Mouse (Mus musculus) cerebellum, adult 18-20 months (tissue): Measurements from ENCODE around the gene Ciao2b.

Source experiments
- DNase-seq, 2 experiments: peaks; one replicate each; pipeline ENCODE4 v3.0.0; 2021

Gene Ciao2b

DNA sequence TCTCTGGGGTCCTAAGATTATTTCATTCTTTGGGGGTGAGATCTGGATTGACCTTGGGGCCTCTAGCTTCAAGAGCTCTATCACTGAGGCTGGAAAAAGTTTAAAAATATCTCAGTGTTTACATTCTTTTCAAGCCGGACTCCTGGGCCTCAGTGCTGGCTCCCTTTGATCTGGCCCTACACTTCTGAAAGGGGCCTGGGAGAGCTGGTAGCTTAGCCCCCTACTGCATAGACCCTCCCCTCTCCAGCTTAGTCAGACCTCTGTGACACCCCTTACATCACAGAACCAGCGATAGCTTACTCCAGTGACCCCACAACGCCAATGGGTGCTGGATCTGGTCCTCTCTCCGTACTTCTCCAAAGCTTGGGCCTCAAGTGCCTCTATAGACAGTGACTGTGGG lies 30.2 kb downstream of the Ciao2b start:
- DNase-seq: no peak

DNA sequence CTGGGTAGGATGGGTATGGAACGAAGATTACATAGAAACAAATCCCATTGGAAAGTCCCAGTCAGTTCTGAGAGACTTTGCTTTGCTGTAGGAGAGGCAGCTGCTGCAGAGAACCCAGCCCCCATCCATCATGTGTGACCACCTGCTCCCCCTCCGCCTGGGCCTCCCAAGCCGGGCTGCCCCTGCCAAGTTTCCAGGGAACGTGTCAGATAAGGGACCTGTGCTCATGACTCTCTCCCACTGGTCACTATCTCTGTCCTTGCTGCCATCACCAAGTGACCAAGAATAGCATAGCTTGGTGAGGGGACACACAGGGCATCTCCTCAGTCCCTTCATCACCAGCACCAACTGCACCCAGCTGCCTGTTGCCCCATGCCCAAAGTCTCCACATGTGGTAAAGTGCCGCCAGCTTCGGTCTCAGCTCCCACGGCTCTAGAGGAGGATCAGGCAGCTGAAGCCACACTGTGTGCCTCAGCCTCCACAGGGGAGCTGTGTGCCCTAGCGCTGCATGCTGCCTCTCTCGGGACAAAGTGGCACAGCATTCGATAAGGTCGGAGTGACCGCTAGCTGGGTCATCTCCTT lies 31.5 kb downstream of the Ciao2b start:
- no peak for DNase-seq

DNA sequence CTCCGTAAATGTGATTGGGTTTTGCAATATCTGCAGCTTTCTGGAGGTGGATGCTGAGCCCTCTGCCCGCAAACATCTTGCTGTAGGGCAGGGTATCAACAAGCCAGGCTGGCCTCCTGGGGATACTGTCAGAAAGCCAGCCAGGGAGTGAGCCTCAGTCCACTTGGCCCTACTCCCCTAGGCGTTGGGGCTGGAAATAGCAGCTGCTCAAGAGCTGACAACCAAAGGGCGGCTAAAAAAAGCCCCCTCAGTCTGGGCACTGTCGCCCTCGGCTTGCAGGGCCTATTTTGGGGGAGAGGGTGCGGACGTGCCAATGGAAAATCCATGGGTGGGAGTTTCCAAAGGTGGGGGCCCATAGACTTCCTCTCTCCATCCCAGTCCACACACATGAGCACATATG lies 32.5 kb downstream of the Ciao2b start:
- DNase-seq: no peak

DNA sequence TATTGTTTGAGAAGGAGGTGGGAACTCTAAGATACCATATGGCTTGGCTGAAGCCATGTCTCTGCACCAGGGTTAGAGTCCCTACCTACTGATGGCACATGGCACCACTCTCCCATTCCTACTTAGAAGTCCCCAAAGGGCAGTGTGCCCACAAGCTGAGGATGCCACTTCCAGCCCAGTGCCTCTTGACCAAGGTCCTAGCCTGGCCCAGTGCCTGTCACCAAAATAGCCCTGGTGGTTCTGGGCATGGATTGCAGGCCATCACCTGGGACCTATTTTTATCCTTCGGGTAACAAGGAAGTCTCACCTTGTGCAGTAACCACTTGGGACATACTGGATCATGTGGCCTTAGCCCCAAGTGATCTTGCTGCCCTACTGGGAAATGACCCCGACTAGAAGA lies 33.8 kb downstream of the Ciao2b start:
- DNase-seq: peak; percentile 37 to 44

DNA sequence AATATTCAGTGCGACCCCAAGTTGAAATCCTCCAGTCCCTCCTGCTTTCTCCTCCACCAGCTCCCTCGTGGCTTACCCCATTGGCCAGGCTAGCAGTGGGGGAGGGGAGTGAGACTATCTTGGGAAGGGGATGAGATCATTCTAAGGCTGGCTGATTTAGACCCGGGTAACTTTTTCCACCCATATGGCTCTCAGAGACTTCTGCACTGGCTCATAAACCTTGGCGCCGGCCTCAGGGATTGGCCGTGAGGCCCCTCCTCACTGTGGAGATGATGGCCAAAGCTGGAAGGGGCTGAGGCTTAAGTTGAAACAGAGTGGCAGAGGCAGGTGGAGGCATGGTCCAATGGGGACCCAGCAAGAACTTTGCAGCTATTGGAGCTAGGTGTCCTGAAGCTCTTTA lies 35.4 kb downstream of the Ciao2b start:
- DNase-seq: no peak

DNA sequence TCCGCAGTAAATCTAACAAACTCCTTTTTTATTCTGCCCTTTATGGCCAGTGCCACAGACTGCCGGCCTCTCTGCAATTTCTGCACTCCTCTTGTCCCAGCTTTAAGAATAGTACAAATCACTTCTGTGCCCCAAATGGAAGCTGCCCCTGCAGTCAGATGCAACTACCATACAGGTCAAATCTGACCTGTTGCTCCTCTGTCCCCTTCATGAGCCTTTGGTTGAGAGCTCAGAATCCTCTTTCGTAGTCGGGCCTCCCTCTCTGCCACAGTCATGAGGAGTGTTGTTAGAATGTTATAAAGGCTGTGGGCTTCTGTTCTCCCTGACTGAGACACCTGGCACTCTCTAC lies 38.5 kb downstream of the Ciao2b start:
- DNase-seq: no peak

DNA sequence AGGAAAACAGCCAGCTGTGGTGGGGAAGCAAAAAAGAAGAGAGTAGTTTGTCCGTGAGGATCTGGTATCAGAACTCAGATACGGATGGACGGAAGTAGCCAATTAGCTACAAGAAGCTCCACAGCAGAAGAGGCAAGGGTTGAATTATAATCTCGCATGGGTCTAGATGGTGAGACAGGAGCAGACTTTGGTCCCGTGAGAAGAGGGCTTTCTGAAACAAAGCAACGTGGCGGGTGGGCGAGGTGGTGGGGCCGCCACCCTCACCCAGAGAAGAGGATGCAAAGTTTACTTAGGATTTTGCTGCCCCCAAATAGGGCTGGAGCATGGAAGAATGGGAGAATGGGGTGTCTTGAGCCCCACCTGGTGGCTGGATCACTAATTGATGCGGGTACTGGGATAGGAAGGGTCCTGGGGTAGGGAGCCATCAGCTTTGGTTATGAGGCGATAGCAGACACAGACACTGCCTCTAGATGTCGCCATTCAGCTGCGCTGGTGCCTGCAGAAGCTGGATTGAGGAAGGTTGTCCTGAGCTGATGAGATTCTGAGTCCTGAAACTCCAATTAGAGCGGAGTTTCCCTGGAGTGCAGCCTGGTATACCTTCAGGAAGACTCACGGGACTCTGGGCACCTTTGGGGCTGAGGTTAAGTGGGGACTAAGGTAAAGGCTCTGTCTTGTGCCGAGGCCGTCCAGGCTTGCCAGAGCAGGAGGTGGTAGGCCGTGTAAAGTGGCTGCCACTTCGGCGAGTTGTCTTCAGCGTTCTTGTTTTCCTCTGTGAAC lies 39.1 kb downstream of the Ciao2b start:
- DNase-seq: peak; percentile 75 to 80

DNA sequence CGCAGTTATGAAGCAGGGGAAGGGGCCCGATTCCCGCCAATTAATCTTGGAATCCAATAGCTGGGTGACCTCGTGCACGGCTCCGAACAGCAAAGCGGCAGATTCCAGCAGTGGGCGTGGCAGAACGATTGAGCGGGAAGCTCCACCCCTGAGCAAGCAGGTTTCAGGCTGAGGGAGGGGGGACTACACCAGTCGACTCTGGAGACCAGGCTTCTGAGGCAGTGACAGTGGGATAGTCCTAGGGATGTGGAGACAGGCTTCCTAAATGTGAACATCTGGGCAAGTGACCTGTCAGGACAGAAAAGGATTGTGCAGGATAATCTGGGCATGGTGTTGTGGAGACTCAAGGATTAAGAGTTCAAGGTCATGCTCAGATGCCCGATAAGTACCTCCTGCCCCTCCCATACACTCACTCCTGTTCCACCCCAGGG lies 39.8 kb downstream of the Ciao2b start:
- DNase-seq: peak in 1 of 2 experiments; percentile 9

DNA sequence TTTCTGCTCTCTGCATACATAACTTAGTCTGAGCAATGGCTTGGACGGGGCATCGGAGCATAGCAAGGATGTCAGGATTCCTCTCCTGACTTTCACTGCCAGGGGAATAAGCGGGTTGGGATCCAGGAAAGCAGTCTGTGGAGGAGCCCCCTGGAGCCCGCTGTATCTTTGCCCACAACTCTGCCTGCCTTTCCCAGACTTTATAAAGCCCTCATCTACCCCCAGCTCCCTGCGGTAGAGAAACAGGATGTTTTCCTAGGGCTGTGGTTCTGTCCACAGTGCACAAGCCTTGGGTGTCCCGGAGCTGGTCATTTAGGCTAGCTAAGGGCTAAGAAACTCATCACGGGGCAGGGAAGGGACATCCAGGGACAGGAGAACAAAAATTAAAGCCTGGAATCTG lies 40.4 kb downstream of the Ciao2b start:
- DNase-seq: no peak

DNA sequence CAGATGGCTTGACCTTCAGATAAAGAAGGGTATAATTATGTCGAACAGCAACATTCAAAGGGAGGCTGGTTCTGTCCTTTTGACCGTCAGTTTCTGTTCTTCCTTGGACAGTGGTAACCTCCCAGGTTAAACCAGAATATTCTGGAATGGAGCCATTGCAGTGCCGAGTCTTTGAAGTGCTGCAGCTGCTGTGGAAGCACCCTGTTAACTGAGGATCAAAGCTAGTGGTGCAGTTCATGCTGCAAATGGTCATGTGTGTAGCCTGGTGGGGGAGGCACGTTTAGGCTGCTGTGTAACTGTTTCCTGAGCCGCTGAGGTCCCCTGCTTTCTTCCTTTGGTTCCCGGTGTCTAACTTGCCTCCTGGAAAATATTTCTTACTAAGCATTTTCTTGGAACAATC lies 43.3 kb downstream of the Ciao2b start:
- DNase-seq: no peak

DNA sequence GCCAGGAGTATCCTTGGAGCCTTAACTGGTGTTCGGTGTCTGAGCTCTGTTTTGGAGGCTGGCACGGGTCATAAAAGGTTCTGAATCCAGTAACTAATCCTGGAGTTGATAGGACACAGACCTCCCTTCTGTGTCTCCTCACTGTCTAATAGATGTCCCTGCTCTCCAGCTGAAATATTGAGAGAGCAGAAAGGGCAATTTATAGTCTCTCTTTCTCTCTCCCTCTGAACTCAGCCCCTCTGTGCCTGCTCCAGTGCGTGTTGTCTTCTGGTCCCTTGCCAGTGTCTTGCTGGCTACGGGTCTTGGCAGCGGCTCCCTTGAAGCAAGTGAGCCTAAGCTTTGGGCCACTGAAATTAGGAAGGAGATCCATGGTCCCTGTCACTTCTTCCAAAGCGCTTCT lies 44.1 kb downstream of the Ciao2b start:
- no peak for DNase-seq

DNA sequence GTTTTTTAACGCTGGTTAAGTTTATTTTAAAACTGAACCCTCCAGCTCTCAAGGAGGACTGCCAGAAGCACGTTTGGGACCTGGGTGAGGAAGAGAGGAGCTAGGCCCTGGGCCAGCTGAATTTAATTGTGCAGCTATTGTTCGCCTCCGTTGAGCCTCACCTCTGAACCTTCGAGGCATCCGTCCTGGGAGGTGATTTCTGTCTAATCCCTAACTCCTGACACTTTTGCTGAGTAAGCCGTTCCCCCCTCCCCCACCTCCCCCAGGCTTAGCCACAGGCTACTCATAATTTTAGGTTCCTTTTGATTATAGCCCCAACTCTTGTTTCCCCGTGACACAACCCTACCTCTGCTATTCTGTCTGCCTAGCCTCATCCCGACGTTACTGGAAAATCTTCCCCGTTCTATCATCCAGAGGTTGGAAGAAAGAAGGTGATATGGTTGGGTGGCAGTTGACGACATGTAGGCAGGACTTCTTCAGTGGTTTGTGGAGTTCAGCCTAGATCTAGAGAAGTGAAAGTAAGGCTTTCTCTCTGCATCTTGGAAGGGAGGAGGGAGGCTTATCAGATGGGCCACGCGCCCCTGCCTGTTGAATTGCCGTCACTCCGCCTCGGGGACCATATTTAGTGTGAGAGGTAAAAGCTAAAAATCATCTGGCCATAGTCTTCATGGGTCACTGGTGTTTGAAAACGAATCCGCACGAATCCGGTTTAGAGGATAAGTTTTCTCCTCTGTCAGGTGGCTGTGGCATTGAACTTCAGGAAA lies 45.8 kb downstream of the Ciao2b start:
- DNase-seq: no peak

DNA sequence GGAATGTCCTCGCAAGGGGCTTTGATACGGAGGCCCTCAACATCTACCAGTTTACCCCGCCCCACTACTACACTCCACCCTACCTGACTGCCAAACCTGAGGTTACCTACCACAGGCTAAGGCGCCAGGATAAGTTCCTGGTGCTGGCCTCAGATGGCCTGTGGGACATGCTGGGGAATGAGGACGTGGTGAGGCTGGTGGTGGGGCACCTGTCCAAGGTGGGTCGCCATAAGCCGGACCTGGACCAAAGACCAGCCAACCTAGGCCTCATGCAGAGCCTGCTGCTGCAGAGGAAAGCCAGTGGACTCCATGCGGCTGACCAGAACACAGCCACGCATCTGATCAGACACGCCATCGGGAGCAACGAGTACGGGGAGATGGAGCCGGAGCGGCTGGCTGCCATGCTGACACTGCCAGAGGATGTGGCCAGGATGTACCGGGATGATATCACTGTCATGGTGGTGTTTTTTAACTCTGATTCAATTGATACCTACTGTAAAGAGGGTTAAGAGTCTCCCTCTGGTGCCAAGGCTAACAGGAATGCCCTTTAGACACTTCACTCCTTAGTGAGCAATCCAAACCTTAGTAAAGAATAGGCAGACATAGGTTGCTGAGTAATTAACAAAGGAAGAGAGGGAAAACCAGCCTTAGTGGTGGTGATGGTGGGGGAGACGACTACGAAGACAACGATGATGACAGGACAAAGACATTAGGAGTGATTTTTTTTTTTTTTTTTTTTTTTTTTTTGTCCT lies 47.0 kb downstream of the Ciao2b start:
- no peak for DNase-seq

DNA sequence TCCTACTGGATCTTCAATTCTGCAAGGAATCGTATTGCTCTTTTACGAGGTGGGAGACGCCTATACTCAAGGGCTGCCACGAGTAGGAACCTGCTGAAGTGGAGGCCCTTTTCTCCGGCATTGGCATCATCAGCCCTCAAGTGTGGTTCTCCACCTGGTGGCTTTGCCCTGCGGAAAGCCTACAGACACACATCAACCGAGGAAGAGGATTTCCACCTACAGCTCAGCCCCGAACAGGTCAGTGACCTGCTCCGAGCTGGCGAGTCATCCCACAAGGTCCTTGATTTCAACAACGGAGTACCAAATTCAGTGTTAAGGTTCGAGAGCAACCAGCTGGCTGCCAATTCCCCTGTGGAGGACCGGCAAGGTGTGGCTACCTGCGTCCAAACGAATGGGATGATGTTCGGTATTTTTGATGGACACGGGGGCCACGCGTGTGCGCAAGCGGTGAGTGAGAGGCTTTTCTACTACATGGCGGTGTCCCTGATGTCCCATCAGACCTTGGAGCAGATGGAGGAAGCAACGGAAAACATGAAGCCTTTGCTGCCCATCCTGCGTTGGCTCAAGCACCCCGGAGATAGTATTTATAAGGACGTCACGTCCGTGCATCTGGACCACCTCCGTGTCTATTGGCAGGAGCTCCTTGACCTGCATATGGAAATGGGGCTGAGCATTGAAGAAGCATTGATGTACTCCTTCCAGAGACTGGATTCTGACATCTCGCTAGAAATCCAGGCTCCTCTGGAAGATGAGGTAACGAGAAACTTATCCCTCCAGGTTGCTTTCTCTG lies 48.0 kb downstream of the Ciao2b start:
- no peak for DNase-seq

DNA sequence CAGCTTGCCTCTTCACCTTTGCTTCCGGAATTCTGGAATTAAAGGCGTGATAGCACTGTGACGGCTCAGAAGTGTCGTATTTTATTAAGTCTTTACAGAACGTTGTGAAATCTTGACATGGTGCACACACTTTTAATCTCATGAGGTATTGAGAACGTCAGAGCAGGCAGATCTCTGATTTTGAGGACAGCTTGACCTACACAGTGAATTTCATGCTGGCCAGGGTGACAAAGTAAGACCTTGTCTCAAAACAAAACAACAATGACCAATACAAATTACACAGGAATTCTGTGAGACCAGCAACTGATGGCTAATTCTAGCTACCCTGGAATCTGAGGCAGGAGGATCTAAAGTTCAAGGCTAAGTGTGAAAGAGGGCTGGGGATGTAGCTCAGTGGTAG lies 49.2 kb downstream of the Ciao2b start:
- no peak for DNase-seq

DNA sequence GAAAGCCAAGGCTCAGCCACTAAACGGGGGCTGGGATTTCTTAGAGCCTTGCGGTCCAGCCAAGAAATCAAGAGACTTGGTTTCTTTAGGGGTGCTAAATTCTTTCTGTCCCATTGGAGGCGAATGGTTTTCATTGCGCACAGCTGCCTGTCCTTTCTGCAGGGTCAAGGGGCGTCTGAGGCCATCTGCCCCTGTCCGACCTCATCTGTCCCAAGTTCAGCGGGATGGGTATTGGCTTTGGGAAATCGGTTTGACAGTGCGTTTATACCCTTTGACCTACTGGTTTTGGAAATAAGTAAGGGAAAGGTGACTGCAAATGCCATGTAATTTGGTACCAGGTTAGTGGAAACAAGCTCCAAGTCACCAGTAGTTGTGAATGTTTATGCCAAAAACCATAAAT lies 49.9 kb downstream of the Ciao2b start:
- DNase-seq: no peak

DNA sequence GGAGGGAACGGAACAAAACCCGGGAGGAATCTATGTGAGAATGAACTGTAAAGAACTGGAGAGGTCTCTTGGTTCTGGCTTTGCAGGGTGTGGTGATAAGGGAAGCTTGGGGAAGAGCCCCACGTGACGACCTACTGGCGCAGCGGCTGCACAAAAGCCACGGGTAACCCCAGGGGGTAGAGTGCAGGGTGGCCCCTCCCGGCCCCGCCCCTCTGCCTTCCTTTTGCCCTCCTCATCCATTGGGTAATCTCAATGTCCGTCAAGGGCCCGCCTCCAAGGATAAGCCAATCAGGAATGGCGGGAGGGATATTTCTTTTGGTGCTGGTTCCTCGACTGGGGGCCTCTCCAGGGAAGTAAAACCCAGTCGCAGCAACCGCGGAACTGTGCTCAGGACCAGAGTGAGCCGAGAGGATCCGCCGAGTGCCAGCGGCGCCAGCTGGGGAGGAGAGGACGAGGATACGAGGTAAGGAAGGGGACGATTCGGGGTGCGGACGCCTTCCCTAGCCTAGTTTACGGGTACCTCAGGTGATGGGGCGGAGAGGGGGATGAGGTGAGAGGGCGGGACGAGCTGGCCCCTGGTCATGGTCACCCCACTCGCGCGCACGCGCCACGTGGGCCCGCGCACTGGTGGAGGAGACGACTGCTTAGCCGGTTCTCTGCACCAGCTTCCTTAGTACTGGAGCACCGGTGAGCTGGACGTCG lies 50.5 kb downstream of the Ciao2b start, which contains the start of gene Pdp2:
Pdp2 (plus strand) TSS at position 319 of the 702 bp plus-strand sequence.
- DNase-seq: peak; percentile 92 to 93

DNA sequence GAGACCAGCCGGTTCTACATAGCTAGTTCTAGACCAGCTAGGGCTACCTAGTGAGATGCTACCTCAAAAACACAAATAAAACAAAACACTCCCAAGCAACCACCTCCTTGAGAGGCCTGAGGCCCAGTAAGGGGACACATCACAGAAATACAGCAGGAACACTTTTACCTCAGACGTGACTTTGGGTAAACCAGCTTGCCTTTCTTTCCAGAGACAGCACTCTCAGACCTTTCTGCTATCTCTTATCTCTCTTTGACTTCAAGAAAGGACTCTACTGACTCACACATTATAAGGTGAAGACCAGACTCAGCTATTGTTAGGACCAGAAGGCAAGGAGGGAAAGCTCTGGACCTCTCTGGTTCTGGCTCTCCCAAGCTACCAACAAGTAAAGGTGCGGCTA lies 51.5 kb downstream of the Ciao2b start:
- no peak for DNase-seq
